17 mouse cellular contexts compared by ENCODE assay signal in the genomic region with DNA sequence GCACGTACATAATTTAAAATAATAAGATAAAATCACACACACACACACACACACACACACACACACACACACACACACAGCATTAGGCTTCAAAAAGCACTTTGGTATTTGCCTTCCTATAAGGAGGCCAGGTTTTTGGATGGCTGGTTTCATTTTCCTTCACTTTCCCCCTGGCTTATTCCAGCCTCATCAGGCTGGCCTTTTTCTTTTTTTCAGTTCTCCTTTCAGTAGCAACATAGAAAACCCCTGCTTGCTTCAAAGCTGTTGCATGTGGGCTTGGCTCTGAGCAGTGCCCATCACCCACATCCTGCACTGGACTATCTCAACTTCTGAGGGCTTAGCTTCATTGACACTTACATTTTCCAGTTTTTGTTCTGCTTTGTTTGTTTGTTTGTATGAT.
"Had no signal": no experiment of that assay in that cellular context is flagged by ENCODE, and none has a peak within 500 bp of the region (broad histone marks: within the 10 kb centered on the region; RNA-seq: fewer than 3 reads in every experiment).

No protein-coding gene starts in this region.

- H3K9ac ChIP-seq: limb, embryonic 12.5 days; liver, embryonic 14.5 days; neural tube, embryonic 12.5 days had no signal

- H3K27ac ChIP-seq: layer of hippocampus, adult 2 months; limb, embryonic 12.5 days; liver, embryonic 14.5 days; midbrain, embryonic 10.5 days; neural tube, embryonic 12.5 days had no signal

- H3K36me3 ChIP-seq: limb, embryonic 12.5 days; midbrain, embryonic 10.5 days; neural tube, embryonic 12.5 days had no signal

- H3K27me3 ChIP-seq: limb, embryonic 12.5 days; neural tube, embryonic 12.5 days had no signal

- H3K4me2 ChIP-seq: limb, embryonic 12.5 days; neural tube, embryonic 12.5 days had no signal

- H3K4me3 ChIP-seq: layer of hippocampus, adult 2 months; limb, embryonic 12.5 days; midbrain, embryonic 10.5 days; myocyte; neural tube, embryonic 12.5 days had no signal

- DNase-seq: kidney, adult 11 months; kidney, postnatal 10 days; kidney, postnatal 4 days; liver; lung, adult 2 months; lung, postnatal 36 days; midbrain, embryonic 14.5 days; right cerebral cortex, postnatal 4 days; thymus, adult 18-20 months; thymus, postnatal 25 days had no signal

- ATAC-seq: lung, postnatal 0 days had no signal

- H3K9me3 ChIP-seq: limb, embryonic 12.5 days; midbrain, embryonic 10.5 days; neural tube, embryonic 12.5 days had no signal
